Mouse (Mus musculus) kidney, adult 2 months (tissue): Measurements from ENCODE around the gene Hbq1a.

Experiments used
- CTCF ChIP-seq: fragments of 200-500 bp; conservative IDR thresholded peaks from 2 replicates; pipeline ENCODE4 v1.5.1; 2011; ENCODE audit warnings: low read depth, mild to moderate bottlenecking, control low read depth, low read length, moderate library complexity, mixed read lengths; ENCODE audit not compliant: insufficient read depth, insufficient read length
- POLR2A ChIP-seq: fragments of 200-500 bp; IDR thresholded peaks from one replicate; pipeline ENCODE4 v1.6.1; 2011; ENCODE audit warnings: low read depth, low read length, control low read depth

- TF ChIP-seq CTCF (no peak), POLR2A (no peak)
Observed at GRCm38 (mm10) chr11:32298532-32298918, 1.3 kb upstream of the Hbq1a start.
